Mouse (Mus musculus) heart, embryonic 15.5 days (tissue): ENCODE results near the gene Skil. TPM values are rescaled to one million over a fixed set of nuclear protein-coding genes. Genes with fewer than 3 reads are reported as not detected.
"Not testable (repeated sequence)": the region's sequence is repeated elsewhere in the genome, so short reads cannot be mapped to it uniquely, and the experiment has no call there.

Experiments used
- ATAC-seq: fragments of 200-750 bp; cut with Nextera tagmentation; replicated peaks from 2 replicates; pipeline ENCODE4 v1.8.0; 2017; ENCODE audit warnings: low read depth, moderate TSS enrichment; ENCODE audit not compliant: insufficient number of reproducible peaks, insufficient read depth, low FRiP score
- H3K27ac ChIP-seq: fragments of 300-500 bp; sonication (generic); 2 replicates; pipeline ENCODE4 v1.5.1; 2015; ENCODE audit warnings: mild to moderate bottlenecking, inconsistent platforms
- H3K27me3 ChIP-seq: fragments of 300-500 bp; sonication (generic); 2 replicates; pipeline ENCODE4 v1.6.1; 2015; ENCODE audit warnings: inconsistent platforms
- H3K36me3 ChIP-seq: fragments of 300-500 bp; sonication (generic); 2 replicates; pipeline ENCODE4 v1.6.1; 2015; ENCODE audit warnings: mild to moderate bottlenecking, inconsistent platforms
- H3K4me1 ChIP-seq: fragments of 300-500 bp; sonication (generic); replicated peaks from 2 replicates; pipeline ENCODE4 v1.6.1; 2015; ENCODE audit warnings: inconsistent platforms
- H3K4me2 ChIP-seq: fragments of 300-500 bp; sonication (generic); 2 replicates; pipeline ENCODE4 v1.6.1; 2015; ENCODE audit warnings: inconsistent platforms, mild to moderate bottlenecking, moderate library complexity
- H3K4me3 ChIP-seq: fragments of 300-500 bp; sonication (generic); 2 replicates; pipeline ENCODE4 v1.5.1; 2015; ENCODE audit warnings: mild to moderate bottlenecking, inconsistent platforms
- H3K9ac ChIP-seq: fragments of 300-500 bp; sonication (generic); 2 replicates; pipeline ENCODE4 v1.6.1; 2015; ENCODE audit warnings: mild to moderate bottlenecking, inconsistent platforms
- H3K9me3 ChIP-seq: fragments of 300-500 bp; sonication (generic); replicated peaks from 2 replicates; pipeline ENCODE4 v1.6.1; 2016; ENCODE audit warnings: inconsistent platforms
- WGBS: fragments of 180-500 bp; shearing (Covaris S2); methylation state at CpG from one replicate; pipeline ENCODE4 v1.1.7; 2015; ENCODE audit warnings: mixed read lengths; 5-methylcytosine and 5-hydroxymethylcytosine counted together
- polyA plus RNA-seq: library from polyadenylated mRNA; unstranded; fragments of >200 nt; fragmentation: Nextera tagmentation; extraction: Ambion mirVana; gene quantifications from 2 replicates; pipeline ENCODE4 v1.2.1, GENCODE M21; 2015

Skil gene
- polyA plus RNA-seq, 1 experiment from 2014 or later: 13.2 TPM

GRCm38 (mm10) chr3:31134246-31134645, 39.4 kb downstream of the Skil start:
- Histone ChIP-seq H3K9me3 (no peaks in the 10 kb centered on the region), H3K27me3 (no peaks in the 10 kb centered on the region), H3K4me2 (no peak overlapping the region), H3K36me3 (no peaks in the 10 kb centered on the region), H3K9ac (no peak overlapping the region), H3K27ac (no peak overlapping the region), H3K4me1 (0 out of 2 replicates have a peak, but pooled peaks cover 1% of the 10 kb centered on the region), H3K4me3 (no peak overlapping the region)
- 68% methylated on average over 8 of the region's 8 CpGs for WGBS
- ATAC-seq: no peak

DNA sequence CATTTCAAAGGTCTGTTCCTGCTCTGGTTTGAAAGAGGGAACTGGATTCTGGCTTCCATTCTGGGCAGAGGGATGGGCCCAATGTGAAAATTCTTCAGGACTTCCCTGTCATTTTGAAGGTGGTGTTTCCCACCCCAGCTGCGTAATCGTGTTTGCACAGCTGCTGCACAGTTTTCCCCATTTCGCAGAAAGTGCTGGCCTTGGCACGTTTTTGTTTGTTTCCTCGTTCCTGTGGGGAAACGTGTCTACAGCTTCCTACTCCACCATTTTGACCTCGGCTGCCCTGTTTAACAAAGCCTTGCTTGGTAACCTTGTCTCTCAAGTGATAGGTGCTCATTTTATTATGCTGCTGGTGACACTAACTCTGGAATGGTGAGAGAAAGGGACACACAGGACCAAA, 39.8 kb downstream of the Skil start:
- Histone ChIP-seq H3K9me3 (no peaks in the 10 kb centered on the region), H3K36me3 (no peaks in the 10 kb centered on the region), H3K9ac (no peak overlapping the region), H3K27ac (no peak overlapping the region), H3K4me1 (no peaks in the 10 kb centered on the region), H3K4me2 (no peak overlapping the region), H3K27me3 (no peaks in the 10 kb centered on the region), H3K4me3 (no peak overlapping the region)
- WGBS: 49% methylated on average over 7 of the region's 7 CpGs
- no peak for ATAC-seq

GRCm38 (mm10) chr3:31136591-31136990, 41.7 kb downstream of the Skil start:
- not testable (repeated sequence) for H3K9me3 ChIP-seq, H3K27ac ChIP-seq, H3K4me3 ChIP-seq, H3K36me3 ChIP-seq, ATAC-seq, H3K9ac ChIP-seq, H3K4me2 ChIP-seq, H3K4me1 ChIP-seq, H3K27me3 ChIP-seq
- WGBS: 58% methylated on average over 4 of the region's 4 CpGs

- Histone ChIP-seq H3K27ac (no peak overlapping the region), H3K4me3 (no peak overlapping the region), H3K4me2 (no peak overlapping the region), H3K9me3 (no peaks in the 10 kb centered on the region), H3K36me3 (no peaks in the 10 kb centered on the region), H3K27me3 (no peaks in the 10 kb centered on the region), H3K9ac (no peak overlapping the region), H3K4me1 (no peaks in the 10 kb centered on the region)
- ATAC-seq: no peak
- 58% methylated on average over 13 of the region's 13 CpGs for WGBS
Measured at GRCm38 (mm10) chr3:31138454-31139424, 43.9 kb downstream of the Skil start.

GRCm38 (mm10) chr3:31141621-31142020, 46.8 kb downstream of the Skil start:
- peaks cover 3% of the 10 kb centered on the region; the same call in 1 of the 2 replicates for H3K4me1 ChIP-seq
- WGBS: 76% methylated on average over 4 of the region's 4 CpGs
- no peaks in the 10 kb centered on the region for H3K36me3 ChIP-seq
- no peak overlapping the region for H3K9ac ChIP-seq
- ATAC-seq: no peak
- no peak overlapping the region for H3K4me3 ChIP-seq
- no peak overlapping the region for H3K27ac ChIP-seq
- H3K4me2 ChIP-seq: no peak overlapping the region
- no peaks in the 10 kb centered on the region for H3K9me3 ChIP-seq
- H3K27me3 ChIP-seq: no peaks in the 10 kb centered on the region; the same call in 1 of the 2 replicates

DNA sequence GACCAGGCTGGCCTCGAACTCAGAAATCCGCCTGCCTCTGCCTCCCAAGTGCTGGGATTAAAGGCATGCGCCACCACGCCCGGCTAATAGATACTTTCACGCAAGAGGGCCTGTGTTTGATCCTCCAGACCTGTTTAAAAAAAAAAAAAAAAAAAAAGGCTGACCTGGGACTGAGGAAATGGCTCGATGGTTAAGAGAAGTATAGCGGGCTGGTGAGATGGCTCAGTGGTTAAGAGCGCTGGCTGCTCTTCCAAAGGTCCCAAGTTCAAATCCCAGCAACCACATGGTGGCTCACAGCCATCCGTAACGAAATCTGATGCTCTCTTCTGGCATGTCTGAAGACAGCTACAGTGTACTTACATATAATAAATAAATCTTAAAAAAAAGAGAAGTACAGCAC, 50.4 kb downstream of the Skil start:
- peaks cover 23% of the 10 kb centered on the region for H3K27me3 ChIP-seq
- not testable (repeated sequence) for H3K36me3 ChIP-seq, H3K9me3 ChIP-seq, ATAC-seq, H3K27ac ChIP-seq, H3K9ac ChIP-seq, H3K4me2 ChIP-seq, H3K4me3 ChIP-seq
- peaks cover 12% of the 10 kb centered on the region for H3K4me1 ChIP-seq
- 79% methylated on average over 11 of the region's 11 CpGs for WGBS

DNA sequence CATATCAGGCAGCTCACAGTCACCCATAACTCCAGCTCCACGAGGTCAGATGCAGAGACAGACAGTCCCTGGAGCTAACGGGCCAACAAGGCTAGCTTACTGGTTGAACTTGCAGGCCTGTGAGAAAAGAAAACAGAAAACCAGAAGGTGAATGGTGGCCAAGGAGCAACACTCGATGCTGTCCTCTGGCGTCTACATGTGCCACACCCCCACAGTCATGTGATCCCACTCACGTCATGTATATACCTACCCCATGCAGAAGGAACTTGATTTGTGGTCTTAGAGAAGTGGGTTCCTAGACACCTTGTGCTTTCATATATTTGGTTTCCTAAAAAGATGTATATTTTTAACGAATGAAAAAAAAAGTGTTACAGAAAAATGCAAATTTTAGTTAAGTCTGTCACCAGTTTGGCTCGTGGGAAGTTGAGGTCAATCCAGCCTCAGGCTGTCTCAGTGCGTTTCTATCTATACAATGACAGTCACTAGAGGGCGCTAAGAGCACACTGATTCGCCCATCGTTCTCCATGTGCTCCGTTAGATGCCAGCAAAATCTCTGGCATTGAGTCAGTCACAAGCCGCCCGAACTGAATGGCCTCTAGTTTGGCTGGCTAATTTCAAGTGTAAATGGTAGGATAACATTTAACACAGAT, 50.9 kb downstream of the Skil start:
- WGBS: 13% methylated on average over 14 of the region's 14 CpGs
- ATAC-seq: peak; percentile 77; the same call in 1 of the 2 replicates
- no peak overlapping the region for H3K4me3 ChIP-seq
- peak overlapping the region; percentile 34 for H3K4me2 ChIP-seq
- H3K27ac ChIP-seq: no peak overlapping the region
- H3K4me1 ChIP-seq: peaks cover 12% of the 10 kb centered on the region
- no peaks in the 10 kb centered on the region for H3K36me3 ChIP-seq
- H3K9ac ChIP-seq: no peak overlapping the region
- H3K27me3 ChIP-seq: peaks cover 27% of the 10 kb centered on the region
- no peaks in the 10 kb centered on the region for H3K9me3 ChIP-seq

DNA sequence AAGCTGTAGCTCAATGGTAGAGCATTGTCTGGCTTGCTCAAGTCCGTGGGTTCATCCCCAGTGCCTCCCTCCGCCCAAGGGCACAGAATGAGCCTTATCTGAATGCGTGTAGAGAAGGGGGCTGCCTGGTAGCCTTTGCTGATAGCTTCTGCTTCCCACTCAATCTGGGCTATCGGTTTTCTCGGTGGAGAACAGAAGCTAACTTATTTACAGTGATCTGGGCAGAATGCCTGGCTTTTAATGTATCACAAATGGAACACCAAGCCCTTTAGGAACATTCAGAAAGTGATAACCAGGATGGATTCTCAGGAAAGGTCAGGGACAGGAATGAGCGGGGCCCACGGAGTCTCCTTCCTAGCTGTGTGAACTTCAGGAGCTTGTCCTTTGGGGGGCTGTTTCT, 53.7 kb downstream of the Skil start:
- Histone ChIP-seq H3K4me3 (no peak overlapping the region), H3K27me3 (peaks cover 35% of the 10 kb centered on the region), H3K4me1 (peaks cover 12% of the 10 kb centered on the region), H3K36me3 (no peaks in the 10 kb centered on the region), H3K9ac (no peak overlapping the region), H3K4me2 (no peak overlapping the region), H3K9me3 (no peaks in the 10 kb centered on the region), H3K27ac (no peak overlapping the region)
- no peak for ATAC-seq
- 53% methylated on average over 7 of the region's 7 CpGs for WGBS

DNA sequence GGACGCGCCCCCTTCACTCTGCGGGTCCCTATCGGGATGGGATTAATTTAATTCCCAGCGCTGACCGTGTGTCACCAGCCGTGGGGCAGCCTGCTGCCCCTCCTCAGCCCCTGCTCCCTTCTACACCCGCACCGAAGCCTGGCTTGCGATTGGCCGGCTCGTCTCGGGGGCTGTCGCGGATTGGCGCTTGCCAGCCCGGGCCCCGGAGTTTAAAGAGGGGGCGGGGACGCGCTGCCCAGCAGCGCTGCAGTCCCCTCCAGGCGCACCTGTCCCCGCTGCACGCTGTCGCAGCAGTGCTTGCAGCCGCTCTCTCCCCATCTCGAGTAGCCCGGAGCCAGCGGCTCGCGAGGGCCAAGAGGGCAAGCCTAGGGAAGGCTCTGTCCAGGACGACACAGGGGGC, 54.8 kb downstream of the Skil start, which contains the start of gene Cldn11:
Gene Cldn11, plus strand, starts transcription at position 215 of the 400 bp plus-strand sequence.
- Histone ChIP-seq H3K27me3 (peaks cover 35% of the 10 kb centered on the region), H3K4me2 (peak within 1 kb of the TSS; percentile 85), H3K4me3 (peak within 1 kb of the TSS; percentile 46), H3K9ac (peak within 1 kb of the TSS; percentile 37; the same call in 1 of the 2 replicates), H3K36me3 (no peaks in the 10 kb centered on the region), H3K9me3 (no peaks in the 10 kb centered on the region), H3K4me1 (peaks cover 12% of the 10 kb centered on the region), H3K27ac (no peak within 1 kb of the TSS)
- 2% methylated on average over 33 of the region's 33 CpGs for WGBS
- ATAC-seq: peak; percentile 69; the same call in 1 of the 2 replicates

GRCm38 (mm10) chr3:31152108-31152507, 57.2 kb downstream of the Skil start:
- no peak overlapping the region for H3K4me2 ChIP-seq
- no peaks in the 10 kb centered on the region for H3K36me3 ChIP-seq
- H3K27me3 ChIP-seq: peaks cover 35% of the 10 kb centered on the region
- H3K4me3 ChIP-seq: no peak overlapping the region
- peaks cover 9% of the 10 kb centered on the region for H3K4me1 ChIP-seq
- H3K27ac ChIP-seq: no peak overlapping the region
- H3K9me3 ChIP-seq: no peaks in the 10 kb centered on the region
- ATAC-seq: no peak
- H3K9ac ChIP-seq: no peak overlapping the region
- 54% methylated on average over 6 of the region's 6 CpGs for WGBS

DNA sequence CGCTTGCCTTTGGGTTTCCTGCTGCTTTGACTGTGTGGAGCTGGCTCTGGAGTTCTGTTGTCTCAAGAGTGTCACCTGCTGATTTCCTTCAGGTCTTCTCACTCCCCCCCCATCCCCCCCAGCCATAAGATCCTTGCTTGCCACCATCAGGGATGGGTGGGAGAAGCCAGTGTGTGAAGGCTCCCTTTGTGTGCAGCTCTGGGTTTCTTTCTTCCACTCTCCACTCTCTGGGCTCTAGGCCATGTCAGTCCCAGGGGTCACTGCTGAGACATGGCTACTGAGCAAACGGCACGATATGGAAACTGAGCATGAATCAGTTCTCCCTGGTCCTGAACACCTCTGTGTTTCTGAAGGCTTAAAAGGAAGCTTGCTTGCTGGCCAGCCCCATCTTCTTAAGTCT, 61.3 kb downstream of the Skil start:
- no peak for ATAC-seq
- Histone ChIP-seq H3K9ac (no peak overlapping the region), H3K27me3 (peaks cover 5% of the 10 kb centered on the region), H3K4me1 (no peaks in the 10 kb centered on the region), H3K4me2 (no peak overlapping the region), H3K9me3 (no peaks in the 10 kb centered on the region), H3K27ac (no peak overlapping the region), H3K4me3 (no peak overlapping the region), H3K36me3 (no peaks in the 10 kb centered on the region)
- WGBS: 60% methylated on average over 3 of the region's 3 CpGs
